Mouse (Mus musculus) c-Kit-negative CD71-positive TER-119-positive erythroid progenitor cells, embryonic 14.5 days (primary cell): ENCODE measurements around the gene Gpam.
A peak's percentile ranks its signal among the peaks of the same experiment; 100 is the strongest.

ENCODE experiments used
- DNase-seq: peaks from one replicate; pipeline ENCODE4 v3.0.0-alpha.2; 2013; ENCODE audit warnings: low read depth, low spot score

Gpam gene

DNA sequence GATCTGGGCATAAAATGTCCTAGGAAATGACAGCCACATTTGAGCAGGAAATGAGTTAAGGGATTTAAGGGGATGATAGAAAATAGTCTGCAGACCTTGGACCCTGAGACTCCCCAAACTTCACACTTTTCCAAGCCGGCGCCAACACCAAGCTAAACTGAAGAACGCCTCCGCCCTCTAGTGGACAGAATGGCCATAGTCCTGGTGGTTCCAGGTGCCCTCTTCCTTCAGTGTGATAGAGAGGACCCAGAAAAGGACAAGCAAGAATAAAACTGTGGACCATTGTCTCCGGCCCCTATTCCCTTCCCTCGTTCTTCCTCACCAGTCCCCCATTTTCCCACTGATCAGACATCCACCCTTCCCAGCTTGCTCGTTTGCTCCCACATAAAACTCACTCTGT, 66.1 kb downstream of the Gpam start:
- DNase-seq: peak; percentile 9

DNA sequence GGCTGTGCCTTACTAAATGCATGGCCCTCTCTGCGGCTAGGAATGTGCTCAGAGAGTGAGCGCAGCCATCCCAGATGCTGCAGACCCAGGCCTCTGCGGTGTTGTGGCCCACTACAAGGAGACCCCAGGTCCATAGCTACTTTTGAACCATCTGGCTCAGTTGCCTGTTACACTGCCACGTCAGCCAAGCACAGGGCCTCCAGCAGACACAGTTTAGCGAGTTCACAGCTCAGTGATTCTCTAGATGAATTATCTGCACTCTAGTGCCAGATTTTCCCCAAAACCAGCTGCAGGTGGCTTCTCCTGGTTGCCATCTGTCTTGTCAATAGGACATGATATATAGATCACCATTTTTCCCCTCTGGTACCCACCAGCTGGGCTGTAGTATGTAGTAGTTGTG, 69.6 kb downstream of the Gpam start:
- DNase-seq: no peak

DNA sequence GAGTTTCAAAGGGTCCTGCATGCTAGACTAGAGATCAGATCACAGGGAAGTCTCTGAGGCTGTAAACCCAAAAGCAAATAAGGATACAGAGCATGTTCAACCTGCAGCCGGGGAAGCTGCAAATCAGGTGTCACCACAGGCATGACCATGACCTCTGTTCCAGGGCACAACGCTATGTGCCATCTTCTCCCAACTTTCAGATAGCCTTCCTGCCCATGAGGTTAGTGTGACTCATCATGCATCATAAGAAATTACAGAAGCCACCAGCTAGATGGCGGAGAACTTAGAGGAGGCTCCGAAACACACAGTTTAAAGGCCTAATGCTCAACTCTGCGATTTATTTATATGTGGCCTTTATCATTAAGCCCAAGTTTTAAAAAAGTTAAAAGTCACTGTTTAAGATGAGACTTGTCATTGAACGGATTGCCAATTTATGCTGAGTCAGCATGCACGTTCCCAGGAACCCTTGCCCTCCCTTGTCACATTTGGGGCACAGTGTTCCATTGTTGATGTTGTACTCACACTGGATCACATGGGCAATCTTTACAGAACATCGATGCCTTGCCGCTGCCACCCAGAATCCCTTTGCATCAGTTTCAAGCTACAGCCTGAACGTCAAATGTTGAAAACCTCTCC, 71.3 kb downstream of the Gpam start:
- DNase-seq: no peak

DNA sequence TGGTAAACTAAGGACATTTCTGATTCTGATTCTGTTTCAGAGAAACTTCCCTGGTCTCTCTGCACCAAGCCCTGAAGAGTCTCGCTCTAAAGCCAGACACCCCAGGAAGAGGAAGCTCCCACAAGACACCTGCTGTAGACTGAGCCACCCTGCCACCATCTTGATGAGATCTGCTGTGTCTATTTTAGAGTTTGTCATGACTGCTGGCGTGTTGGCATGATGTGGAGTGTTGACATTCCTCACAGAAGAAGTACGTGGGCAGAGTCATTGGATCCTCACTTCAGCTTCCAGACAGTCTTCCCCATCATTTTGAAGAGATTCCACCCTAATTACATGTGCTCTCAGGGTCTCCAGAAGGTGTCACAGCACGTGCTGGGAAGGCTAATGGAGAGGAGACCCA, 73.9 kb downstream of the Gpam start:
- no peak for DNase-seq

DNA sequence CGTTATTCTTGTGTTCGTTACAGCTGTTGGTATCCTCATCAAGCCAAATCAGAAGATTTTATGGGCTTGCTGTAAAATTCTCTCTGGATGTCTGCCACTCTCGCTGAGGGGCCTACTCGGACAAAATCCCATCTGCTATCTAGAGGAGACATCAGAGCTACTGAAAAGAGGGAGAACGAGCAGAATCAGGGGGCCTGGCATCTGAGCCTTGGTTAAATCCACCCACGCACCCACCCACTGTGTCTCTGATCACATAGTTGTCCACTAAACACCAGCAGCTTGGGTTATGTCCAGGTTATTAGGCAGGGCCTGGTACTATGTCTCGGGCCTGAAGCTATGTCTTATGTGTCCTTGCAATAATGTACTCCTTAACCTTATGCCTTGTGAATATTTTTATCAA, 89.6 kb downstream of the Gpam start:
- DNase-seq: no peak

DNA sequence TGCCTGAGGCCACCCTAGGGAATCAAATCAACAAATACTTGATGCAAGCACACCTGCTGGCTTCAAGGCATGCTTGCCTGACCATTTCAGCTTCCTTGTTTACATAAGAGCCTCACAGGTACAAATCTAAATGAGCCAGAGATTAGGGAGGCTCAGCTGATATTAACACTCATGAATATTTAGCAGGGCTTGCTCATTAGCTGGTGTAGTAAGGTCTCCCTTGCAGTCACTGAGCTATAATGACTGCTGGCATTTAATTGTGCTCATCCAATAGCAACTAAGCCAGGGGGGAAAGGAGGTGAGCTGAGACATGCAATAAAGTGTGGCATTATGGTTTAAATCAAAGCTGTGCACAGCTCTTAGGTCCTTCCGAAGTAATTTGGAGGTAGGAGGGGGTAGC, 108.2 kb downstream of the Gpam start:
- no peak for DNase-seq
